Mouse (Mus musculus): ENCODE results near the gene Marf1.
"Not testable (repeated sequence)": the region's sequence is repeated elsewhere in the genome, so short reads cannot be mapped to it uniquely, and the experiment has no call there.

Gene Marf1

DNA sequence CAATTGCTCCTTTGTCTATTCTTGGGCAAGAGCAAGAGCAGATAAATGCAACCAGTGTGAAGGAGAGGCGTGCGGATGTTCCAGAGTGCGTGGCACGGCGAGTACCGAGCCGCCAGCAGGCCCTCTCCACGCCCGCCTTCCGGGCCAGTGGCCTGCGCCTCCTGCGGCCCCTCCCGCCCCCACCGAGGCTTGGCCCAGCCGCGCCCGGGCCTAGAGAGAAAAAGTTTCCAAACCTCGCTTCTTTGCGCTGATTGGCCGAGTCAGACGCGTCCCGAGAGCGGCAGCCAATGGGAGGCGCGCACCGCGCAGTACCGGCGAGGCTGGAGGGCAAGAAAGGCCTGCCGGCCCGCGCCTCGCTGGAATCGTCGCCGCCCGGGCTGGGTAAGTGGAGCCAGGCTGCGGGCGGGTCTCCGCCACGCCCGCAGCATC lies at the start of gene Marf1, which contains the start of gene Nde1:
Marf1 (minus strand) TSS at position 364 of the 429 bp plus-strand sequence.
Nde1 (plus strand) TSS at position 288 of the 429 bp plus-strand sequence.
- DNase-seq = peak; percentile 69

DNA sequence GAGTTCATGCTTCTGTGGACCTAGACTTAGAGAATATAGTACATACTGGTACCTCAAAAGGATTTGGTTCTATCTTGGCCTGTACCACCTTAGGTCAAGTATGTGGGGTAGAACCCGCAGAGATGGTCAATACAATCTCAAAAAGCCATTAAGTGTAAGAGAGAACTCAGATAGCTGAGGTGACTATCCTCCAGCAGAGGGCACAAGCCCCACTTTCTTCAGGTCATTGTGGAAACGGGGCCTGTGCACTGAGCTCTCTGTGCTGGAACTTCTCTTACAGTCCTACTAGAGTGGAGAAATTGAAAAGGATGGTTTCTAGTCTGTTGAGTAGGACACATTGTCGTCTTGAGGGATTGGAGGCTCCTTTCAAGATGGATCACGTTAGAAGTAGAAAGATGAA lies 35.6 kb upstream of the Marf1 start:
- DNase-seq = no peak

GRCm38 (mm10) chr16:14195427-14195826 lies 32.3 kb upstream of the Marf1 start:
- DNase-seq = peak; percentile 78

DNA sequence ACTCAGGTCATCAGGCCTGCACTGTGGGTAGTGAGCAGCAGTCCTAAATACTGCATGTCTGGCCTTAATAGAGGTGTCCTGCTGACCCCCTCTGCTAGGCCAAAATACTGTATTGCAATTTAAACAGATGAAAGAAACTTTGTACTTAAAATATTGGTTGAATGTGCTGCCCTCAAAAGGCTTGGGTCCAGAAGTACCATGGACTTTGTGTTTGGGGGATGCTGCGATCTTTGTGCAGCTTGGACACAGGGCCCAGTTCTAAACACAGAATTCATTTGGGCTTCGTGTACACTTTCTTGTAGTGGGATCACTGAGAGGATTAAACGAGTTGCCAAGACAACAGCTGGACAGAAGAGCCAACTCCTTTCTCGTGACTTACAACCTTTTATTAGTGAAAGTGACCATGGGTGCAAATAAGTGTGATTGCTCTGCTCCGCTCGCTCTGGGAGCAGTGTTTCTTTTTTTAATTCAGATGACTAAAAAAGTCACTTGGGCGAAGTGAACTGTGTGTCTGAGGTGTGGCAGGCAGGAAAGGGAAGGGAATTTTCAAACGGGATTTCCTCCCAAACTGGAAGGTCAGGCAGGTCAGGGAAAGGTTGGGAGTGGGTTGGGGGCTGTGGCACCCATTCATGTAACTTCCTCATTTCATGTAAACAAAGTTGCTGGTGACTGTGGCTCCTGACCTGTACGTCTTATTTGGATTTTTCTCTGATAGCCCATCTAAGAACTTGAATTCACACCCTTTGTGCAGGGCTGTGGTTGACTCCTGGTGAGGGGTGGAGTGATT lies 31.2 kb upstream of the Marf1 start:
- no peak for DNase-seq

DNA sequence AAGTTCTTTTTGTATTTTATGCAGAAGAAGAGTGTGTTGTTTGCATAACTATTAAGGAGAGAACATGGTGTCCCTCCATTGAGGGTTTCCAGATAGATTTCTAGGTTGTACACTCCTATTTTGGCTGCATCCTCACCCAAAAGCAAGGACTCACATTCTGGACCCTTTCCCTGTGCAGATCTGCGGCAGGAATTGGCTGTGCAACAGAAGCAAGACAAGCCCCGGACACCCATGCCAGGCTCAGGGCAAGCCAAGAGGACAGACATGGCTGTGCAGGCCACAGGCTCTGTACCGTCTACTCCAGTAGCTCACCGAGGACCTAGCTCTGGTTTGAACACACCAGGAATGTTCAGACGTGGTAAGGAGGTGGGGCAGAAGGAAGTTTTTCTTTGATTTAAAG lies 22.4 kb upstream of the Marf1 start:
- no peak for DNase-seq

GRCm38 (mm10) chr16:14183856-14184255 lies 20.7 kb upstream of the Marf1 start:
- no peak for DNase-seq

- DNase-seq = no peak
Measured at GRCm38 (mm10) chr16:14182360-14182759, 19.2 kb upstream of the Marf1 start.

DNA sequence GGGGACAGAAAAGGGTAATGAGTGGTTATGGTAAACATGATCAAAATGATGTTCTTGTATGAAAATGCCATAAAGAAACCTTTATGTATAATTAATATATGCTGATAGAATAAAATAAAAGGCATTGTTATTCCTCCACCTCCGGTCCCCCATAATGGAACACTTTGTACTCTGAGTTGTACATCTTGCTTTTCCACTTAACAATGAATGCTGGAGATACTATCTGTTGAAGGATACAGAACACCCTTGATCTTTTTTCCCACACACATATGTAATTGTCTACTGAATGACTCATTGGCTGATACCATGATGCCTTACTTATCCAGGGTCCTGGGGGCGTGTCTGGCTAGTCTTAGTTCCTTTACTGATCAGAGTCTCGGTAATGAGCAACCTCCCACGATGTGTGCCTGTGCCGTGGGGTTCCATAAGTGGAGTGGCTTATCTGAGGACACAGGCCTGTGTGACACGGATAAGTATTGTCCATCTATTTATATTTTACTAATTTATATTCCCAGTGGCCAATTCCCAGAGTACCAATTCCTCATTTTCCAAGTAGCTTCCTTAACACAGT lies 17.1 kb upstream of the Marf1 start:
- no peak for DNase-seq

GRCm38 (mm10) chr16:14178041-14178440 lies 14.9 kb upstream of the Marf1 start:
- no peak for DNase-seq

GRCm38 (mm10) chr16:14169706-14170105 lies 6.6 kb upstream of the Marf1 start:
- no peak for DNase-seq

GRCm38 (mm10) chr16:14166490-14166889 lies 3.3 kb upstream of the Marf1 start:
- DNase-seq = no peak

DNA sequence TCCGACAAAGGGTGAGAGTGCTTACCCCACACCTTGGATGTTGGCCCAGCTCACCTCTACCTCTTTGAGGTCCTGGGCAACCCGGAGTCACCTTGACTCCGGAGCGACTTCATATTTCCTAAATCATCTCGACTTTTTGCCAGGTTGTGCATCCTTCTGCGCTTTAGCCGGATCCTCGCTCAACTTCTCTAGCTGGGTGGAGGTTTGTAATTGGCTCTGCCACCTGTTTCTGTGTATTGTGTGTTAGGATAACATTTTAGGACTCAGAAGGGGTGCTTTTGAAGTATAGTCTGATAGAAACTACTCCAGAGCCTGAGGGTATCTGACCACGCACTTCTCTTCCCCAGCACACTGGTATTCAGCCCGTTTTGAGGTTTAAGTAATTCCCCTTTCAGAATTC lies 580 bp upstream of the Marf1 start:
- DNase-seq = no peak

DNA sequence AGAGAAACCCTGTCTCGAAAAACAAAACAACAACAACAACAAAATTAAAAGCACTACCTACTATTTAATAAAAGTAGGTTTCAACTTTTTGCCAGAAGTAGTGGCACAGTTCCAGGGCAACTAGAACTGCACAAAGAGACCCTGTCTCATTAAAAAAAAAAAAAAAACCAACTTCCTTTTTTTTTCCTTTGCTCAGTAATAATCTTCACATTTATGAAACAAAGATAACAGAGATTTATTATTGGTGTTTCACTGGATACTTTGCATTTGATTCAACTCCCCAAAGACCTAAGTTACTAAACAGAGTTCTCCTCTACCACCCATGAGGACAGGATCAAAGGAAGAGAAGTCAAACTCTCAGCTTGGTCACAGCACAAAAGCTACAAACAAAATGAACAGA lies 2.2 kb downstream of the Marf1 start:
- no peak for DNase-seq

DNA sequence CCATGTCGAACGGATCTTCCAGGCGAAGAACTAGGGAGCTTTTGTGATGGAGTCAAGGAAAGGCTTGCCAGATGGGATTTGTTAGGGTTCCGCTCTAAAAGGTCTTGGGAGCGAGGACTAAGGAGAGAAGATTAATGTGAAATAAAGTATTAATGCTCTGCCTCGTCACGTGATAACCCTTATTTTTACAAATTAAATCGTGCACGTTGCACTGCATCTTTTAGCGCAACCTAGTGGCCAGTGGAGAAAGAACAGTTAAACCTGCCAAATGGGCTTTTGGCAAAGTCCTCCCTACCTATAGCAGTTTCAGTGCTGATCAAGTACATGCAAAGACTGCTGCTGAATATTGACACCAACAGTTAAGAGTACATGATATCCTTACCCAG lies 3.4 kb downstream of the Marf1 start:
- DNase-seq = peak; percentile 67

- DNase-seq = peak; percentile 99
Measured at GRCm38 (mm10) chr16:14158936-14159745, 4.0 kb downstream of the Marf1 start.

DNA sequence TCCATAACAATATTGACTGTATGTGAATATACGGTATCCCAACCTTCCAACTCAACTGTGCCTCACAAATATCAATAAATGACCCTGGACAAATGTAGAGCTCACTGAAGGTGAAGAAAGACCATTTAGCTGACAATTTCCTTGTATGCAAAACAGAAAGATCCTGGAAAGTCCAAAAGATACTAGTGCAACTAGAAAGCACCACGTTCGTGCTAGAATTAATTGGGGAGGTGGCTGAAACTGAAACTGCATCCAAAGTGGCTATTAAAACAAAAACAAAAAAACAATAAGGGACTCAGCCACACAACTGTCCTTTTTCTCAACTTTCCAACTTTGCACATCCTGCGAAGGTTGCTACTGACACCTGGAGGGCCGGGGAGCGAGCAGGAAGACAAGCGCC lies 4.6 kb downstream of the Marf1 start:
- no peak for DNase-seq

DNA sequence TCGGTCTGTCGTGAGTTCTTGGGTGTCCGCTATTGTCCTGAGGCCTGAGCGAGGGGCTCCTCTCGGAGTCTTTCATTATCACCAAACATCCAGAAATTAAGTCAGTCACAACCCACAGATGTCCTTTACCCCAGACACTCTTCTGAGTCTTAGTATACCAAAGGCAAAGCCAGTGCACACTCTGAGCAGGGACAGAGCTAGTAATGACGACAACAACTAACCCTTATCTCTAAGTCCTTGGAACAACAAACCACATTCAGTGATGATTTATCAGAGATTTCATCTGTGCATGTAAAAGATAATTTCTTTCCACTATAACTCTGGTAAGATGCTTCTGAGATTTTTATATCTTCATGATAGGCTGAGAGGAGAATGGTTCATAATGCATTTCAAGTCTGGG lies 6.8 kb downstream of the Marf1 start:
- DNase-seq = no peak

DNA sequence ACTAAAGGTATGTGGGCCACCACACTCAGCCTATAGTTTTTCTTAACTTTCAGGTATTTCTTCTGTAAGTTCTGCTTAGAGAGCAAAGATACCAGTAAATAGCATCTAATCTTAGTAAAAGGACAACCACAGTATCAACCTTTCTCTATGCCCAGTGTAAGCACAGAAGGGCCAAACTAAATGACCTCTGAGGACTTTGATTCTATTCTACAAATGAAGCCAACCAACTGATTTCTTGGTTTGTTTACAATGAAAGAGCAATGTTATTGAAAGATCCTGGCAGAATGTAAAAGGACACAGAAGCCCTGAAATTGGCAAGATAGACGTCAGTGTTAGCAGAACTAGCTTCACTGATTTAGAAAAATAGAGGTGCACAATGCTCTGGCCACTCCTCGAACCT lies 7.5 kb downstream of the Marf1 start:
- DNase-seq = not testable (repeated sequence)

DNA sequence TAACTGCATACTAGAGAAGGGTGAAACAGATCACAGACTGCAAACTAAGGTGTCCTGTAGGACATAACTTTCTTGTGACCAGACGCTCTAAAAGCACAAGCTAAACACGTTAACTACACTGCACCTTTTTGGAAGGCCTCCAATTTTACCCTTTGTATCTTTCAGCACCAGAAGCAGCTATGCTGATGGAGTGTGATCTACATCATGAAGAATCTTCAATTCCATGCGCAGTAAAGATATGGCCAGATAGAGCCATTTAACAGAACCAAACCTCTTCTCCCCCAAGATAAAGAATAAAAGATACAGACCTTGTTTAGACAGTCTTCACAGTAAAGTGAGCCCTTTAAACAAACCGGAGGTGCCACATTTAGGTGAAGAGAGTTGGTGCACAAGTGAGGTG lies 11.4 kb downstream of the Marf1 start:
- DNase-seq = no peak

DNA sequence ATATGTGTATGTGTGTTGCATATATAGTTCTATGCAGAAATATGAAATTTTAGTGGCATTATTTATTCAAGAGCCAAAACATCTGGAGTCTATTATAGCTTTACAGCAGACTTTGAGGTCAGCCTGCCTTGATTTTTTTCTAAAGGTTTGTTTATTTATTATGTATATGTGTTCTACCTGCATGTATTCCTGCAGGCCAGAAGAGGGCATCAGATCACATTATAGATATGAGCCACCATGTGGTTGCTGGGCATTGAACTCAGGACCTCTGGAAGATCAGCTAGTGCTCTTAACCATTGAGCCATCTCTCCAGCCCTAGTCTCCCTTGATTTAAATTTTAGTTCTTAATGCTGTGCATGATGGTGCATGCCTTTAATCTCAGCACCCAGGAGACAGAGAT lies 15.4 kb downstream of the Marf1 start:
- no peak for DNase-seq

- no peak for DNase-seq
Measured at GRCm38 (mm10) chr16:14143298-14143697, 19.9 kb downstream of the Marf1 start.

GRCm38 (mm10) chr16:14139106-14139505 lies 24.0 kb downstream of the Marf1 start:
- no peak for DNase-seq

DNA sequence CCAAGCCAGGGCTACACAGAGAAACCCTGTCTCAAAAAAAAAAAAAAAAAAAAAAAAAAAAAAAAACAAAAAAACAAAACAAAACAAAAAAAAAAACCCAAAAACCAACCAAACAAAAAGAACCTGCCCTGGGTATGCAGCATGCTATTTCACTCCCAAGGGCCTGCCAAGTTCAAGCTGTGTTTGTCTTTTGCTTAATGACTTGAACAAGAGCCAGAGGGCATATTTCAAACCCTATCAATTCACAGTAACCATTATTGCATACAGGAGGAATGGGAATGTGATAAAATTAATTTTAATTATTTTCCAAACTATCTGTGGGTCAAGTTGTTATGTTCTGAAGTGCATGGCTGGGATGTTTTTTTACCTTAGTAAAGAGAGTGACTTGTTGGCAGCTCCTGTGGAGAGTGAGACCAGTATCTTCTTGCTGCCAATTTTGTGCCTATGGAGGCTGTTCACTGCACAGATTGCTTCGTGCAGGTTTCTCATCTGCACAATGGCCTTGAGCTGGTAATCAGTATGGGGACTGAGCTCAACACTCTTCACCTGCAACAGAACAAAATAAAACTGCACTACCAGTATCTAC lies 25.1 kb downstream of the Marf1 start:
- DNase-seq = no peak

Data from right cerebral cortex, postnatal 14 days (tissue).